Mouse (Mus musculus) neural tube, embryonic 12.5 days (tissue): ENCODE measurements at regions not wholly inside any gene's neighbourhood (a gene's known extent, or its start where the extent isn't known, plus 50 kb on each side); places are given as distances from the start of the nearest gene placed in this dataset.

Source experiments
- ATAC-seq: fragments of 200-750 bp; cut with Nextera tagmentation; 2 replicates; pipeline ENCODE4 v1.8.0; 2017; ENCODE audit warnings: low read depth, mild to moderate bottlenecking, moderate TSS enrichment, moderate library complexity; ENCODE audit not compliant: low FRiP score
- H3K27ac ChIP-seq: fragments of 300-500 bp; sonication (generic); 2 replicates; pipeline ENCODE4 v1.5.1; 2016
- H3K27me3 ChIP-seq: fragments of 300-500 bp; sonication (generic); replicated peaks from 2 replicates; pipeline ENCODE4 v1.6.1; 2016; ENCODE audit warnings: mild to moderate bottlenecking
- H3K36me3 ChIP-seq: fragments of 300-500 bp; sonication (generic); 2 replicates; pipeline ENCODE4 v1.6.1; 2016; ENCODE audit warnings: mild to moderate bottlenecking
- H3K4me1 ChIP-seq: fragments of 300-500 bp; sonication (generic); 2 replicates; pipeline ENCODE4 v1.6.1; 2016
- H3K4me2 ChIP-seq: fragments of 300-500 bp; sonication (generic); replicated peaks from 2 replicates; pipeline ENCODE4 v1.6.1; 2016; ENCODE audit warnings: mild to moderate bottlenecking
- H3K4me3 ChIP-seq: fragments of 300-500 bp; sonication (generic); 2 replicates; pipeline ENCODE4 v1.5.1; 2016
- H3K9ac ChIP-seq: fragments of 300-500 bp; sonication (generic); 2 replicates; pipeline ENCODE4 v1.6.1; 2016; ENCODE audit warnings: mild to moderate bottlenecking
- H3K9me3 ChIP-seq: fragments of 300-500 bp; sonication (generic); 2 replicates; pipeline ENCODE4 v1.6.1; 2016; ENCODE audit warnings: mild to moderate bottlenecking
- WGBS: fragments of 180-500 bp; shearing (Covaris S2); methylation state at CpG from one replicate; pipeline ENCODE4 v1.1.7; 2016; 5-methylcytosine and 5-hydroxymethylcytosine counted together

DNA sequence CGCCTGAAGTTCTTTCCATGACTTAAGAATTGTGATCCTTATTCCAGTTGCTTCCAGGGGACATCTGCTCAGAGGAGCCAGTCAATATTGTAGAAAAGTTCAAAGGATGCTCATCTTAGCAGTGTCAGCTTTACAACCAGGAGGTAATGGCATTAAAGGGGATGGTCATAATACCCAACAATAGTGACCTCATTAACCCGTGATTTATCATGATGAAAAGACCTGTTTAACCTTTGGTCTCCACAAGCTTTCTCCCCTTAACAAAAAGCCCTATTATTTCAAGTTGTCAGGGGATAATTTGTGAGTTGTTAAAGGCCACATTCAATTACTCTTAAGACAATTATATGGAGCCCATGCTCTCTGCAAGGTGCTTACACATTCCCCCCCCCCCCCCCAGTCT is 54.3 kb upstream of the Htatip2 start:
- ATAC-seq: no peak
- H3K9ac ChIP-seq: no peak overlapping the region
- H3K9me3 ChIP-seq: no peaks in the 10 kb centered on the region
- no peak overlapping the region for H3K4me3 ChIP-seq
- H3K36me3 ChIP-seq: no peaks in the 10 kb centered on the region
- WGBS: 2% methylated on average over 2 of the region's 2 CpGs
- peaks cover 8% of the 10 kb centered on the region; the same call in 1 of the 2 replicates for H3K4me1 ChIP-seq
- H3K4me2 ChIP-seq: no peak overlapping the region
- H3K27ac ChIP-seq: no peak overlapping the region
- peaks cover 94% of the 10 kb centered on the region for H3K27me3 ChIP-seq

DNA sequence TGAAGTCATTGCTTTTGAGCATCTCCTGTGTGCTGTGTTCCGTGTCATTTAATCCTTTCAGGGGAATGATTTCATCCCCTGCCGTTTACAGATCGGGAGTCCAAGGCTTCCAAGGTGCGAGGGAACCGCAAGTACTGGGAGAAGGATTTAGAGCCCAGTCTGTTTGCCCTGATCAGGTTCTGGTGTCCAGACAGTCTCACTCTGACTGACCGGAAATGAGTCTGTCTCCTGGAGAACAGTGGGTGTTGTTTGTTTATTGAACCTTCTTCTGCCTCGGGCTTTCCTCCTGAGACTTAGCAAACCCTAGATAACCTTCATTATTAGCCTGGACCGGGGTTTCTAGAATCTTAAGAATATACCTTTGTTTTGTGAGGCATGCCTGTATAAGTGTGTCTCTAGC is 58.2 kb upstream of the Htatip2 start:
- Histone ChIP-seq H3K4me3 (no peak overlapping the region), H3K4me2 (no peak overlapping the region), H3K9ac (no peak overlapping the region), H3K27ac (no peak overlapping the region), H3K36me3 (no peaks in the 10 kb centered on the region), H3K9me3 (no peaks in the 10 kb centered on the region), H3K4me1 (peaks cover 18% of the 10 kb centered on the region; the same call in 1 of the 2 replicates), H3K27me3 (peaks cover 94% of the 10 kb centered on the region)
- WGBS: 27% methylated on average over 8 of the region's 8 CpGs
- ATAC-seq: no peak

DNA sequence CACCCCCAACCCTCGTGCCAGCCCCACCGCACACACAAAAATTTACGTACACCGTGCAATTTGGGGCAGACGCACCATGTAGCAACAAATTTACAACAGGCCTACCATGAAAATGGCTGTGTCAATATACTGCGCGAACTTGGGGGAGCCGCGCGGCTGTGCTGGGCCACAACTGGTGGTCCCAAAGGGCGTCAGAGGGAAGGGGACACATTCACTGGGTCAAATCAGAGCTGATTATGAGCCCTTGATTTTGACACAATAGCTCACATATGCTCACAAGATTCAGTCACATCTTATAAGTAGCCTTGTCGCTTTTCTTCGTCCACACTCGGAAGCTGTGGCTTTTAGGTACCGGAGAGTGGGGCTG is 58.9 kb upstream of the Htatip2 start:
- WGBS: 31% methylated on average over 15 of the region's 15 CpGs
- no peak for ATAC-seq
- Histone ChIP-seq H3K4me3 (no peak overlapping the region), H3K4me2 (no peak overlapping the region), H3K36me3 (no peaks in the 10 kb centered on the region), H3K9ac (no peak overlapping the region), H3K27ac (no peak overlapping the region), H3K27me3 (peaks cover 93% of the 10 kb centered on the region), H3K9me3 (no peaks in the 10 kb centered on the region), H3K4me1 (peaks cover 16% of the 10 kb centered on the region; the same call in 1 of the 2 replicates)

DNA sequence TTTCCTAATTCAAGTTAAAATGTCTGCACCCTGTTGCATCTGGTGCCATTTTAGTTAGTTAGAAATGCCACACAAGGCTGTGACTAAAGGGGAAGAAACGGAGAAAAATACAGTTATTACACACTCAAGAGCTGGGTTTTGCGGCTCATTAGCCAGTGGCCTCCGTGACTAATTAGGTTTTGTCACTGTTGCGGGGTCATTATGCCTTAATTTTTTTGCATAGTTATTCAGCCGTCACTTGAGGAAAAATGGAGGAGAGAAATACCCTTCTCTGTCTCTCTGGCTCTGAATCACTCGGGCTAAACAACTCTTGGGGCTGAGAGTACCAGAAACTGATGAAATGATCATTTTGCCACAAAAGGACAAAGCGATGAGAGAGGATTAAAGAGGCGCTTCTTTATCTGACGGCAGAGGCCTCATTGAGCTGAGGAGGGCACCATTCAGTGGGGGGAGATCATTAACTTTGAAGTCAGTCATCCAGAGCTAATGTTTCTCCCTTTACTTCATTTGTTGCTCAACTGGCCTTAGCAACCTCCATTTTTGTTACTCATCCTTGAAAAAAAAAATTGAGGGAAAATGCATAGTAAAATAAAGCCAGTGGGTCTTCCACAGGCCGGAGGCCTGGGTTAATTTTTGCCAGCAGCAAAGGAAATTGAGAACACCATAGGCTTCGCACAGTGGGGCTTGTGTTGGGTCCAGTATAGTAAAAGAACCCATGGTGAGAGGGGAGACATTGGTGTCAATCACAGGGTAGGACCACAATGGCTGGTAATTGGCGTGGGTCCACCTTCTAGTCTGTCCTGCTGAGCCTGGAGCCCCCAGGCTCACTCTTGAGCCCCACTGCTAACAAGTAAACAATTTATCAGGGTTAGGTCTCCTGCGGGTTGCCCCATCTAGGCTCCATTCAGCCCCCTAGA is 59.5 kb upstream of the Htatip2 start:
- Histone ChIP-seq H3K4me3 (no peak overlapping the region), H3K27ac (no peak overlapping the region), H3K4me2 (no peak overlapping the region), H3K9ac (no peak overlapping the region), H3K4me1 (peaks cover 14% of the 10 kb centered on the region; the same call in 1 of the 2 replicates), H3K27me3 (peaks cover 92% of the 10 kb centered on the region), H3K9me3 (no peaks in the 10 kb centered on the region), H3K36me3 (no peaks in the 10 kb centered on the region)
- 13% methylated on average over 13 of the region's 13 CpGs for WGBS
- ATAC-seq: peak; percentile 74

DNA sequence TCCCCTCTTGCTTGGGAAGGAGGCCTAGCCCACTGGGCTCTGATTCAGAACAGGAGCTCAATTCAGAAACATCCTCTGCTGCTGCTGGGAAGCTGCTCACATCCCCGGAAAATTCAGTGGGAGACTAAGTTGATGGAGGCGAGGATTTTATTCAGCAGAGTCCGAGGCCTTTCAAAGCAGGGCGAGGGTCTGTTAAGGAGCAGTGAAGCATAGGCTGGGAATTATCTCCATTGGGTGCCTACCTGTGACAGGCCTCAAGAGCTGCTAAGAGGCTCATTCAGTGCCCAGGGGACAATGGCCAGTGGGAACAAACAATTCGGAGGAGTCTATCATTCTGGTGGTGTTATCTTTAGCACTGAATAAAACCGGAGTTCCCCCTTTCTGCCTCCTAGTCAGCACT is 59.6 kb upstream of the Dbx1 start:
- H3K27me3 ChIP-seq: peaks cover 92% of the 10 kb centered on the region
- H3K4me1 ChIP-seq: peaks cover 14% of the 10 kb centered on the region; the same call in 1 of the 2 replicates
- no peaks in the 10 kb centered on the region for H3K9me3 ChIP-seq
- no peak overlapping the region for H3K9ac ChIP-seq
- H3K4me3 ChIP-seq: no peak overlapping the region
- no peak for ATAC-seq
- no peak overlapping the region for H3K27ac ChIP-seq
- no peaks in the 10 kb centered on the region for H3K36me3 ChIP-seq
- H3K4me2 ChIP-seq: no peak overlapping the region
- 9% methylated on average over 6 of the region's 6 CpGs for WGBS

DNA sequence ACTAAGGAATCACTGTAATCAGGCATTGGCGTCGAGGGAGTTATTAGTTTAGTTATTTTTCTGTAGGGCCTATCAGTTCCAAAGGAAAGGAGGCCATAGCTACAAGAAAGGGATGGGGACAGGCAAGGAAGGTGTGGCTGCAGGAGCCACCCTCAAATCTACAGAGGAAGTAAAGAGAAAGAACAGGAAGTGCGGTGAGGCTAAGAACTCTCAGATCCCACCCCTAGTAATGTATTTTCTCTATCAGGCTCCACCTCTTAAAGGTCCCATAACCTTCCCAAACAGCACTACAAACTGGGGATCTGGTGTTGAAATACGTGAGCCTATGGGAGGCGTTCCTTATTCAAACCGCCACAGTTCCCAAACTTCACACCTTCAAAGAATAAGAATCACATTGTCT is 52.9 kb upstream of the Dbx1 start:
- no peak overlapping the region for H3K27ac ChIP-seq
- H3K27me3 ChIP-seq: peaks cover 93% of the 10 kb centered on the region
- 36% methylated on average over 6 of the region's 6 CpGs for WGBS
- ATAC-seq: no peak
- H3K4me1 ChIP-seq: 0 out of 2 replicates have a peak, but pooled peaks cover 5% of the 10 kb centered on the region
- no peaks in the 10 kb centered on the region for H3K9me3 ChIP-seq
- H3K36me3 ChIP-seq: no peaks in the 10 kb centered on the region
- no peak overlapping the region for H3K9ac ChIP-seq
- no peak overlapping the region for H3K4me2 ChIP-seq
- H3K4me3 ChIP-seq: no peak overlapping the region

DNA sequence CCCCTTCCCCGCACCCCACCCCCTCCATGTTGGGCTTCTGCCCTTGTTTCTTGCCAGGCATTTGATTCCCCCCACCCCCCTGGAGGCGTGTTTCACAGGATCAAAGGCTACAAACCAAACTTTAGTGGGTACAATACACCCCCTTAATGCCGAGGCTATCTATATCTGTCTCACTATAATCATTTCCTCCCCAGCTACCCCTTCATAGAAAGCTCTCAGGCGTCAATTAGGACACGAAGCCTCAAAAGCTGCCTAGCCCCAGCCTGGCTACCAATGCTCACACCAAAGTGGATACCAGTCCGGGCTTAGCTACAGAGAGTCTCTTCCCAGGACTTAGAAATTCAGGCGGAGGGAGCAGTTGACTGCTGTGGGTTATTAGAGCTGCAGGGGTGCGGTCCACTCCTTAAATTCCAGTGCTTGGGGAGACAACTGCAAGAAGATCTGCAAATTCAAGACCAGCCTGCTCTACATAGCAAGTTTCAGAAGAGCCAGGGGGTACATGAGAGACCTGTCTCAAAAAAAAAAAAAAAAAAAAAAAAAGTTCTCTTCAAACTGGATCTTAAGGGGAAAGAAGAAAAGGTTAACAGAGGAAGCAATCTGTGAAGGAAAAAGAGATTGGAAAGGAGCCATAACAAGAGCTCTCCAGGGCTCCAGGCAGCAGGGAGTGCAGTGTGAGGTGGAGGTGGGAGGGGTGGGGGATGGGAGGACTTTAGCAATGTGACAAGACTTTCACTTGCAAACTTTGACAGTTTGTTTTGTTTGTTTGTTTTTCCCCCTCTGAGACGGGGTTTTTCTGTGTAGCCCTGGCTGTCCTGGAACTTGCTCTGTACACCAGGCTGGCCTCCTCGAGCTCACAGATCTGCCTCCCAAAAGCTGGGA is 52.1 kb upstream of the Dbx1 start:
- Histone ChIP-seq H3K4me1 (0 out of 2 replicates have a peak, but pooled peaks cover 5% of the 10 kb centered on the region), H3K4me2 (peak overlapping the region; percentile 24; the same call in 1 of the 2 replicates), H3K9me3 (no peaks in the 10 kb centered on the region), H3K27ac (no peak overlapping the region), H3K9ac (no peak overlapping the region), H3K27me3 (peaks cover 93% of the 10 kb centered on the region), H3K4me3 (no peak overlapping the region), H3K36me3 (no peaks in the 10 kb centered on the region)
- ATAC-seq: no peak
- 3% methylated on average over 10 of the region's 10 CpGs for WGBS

DNA sequence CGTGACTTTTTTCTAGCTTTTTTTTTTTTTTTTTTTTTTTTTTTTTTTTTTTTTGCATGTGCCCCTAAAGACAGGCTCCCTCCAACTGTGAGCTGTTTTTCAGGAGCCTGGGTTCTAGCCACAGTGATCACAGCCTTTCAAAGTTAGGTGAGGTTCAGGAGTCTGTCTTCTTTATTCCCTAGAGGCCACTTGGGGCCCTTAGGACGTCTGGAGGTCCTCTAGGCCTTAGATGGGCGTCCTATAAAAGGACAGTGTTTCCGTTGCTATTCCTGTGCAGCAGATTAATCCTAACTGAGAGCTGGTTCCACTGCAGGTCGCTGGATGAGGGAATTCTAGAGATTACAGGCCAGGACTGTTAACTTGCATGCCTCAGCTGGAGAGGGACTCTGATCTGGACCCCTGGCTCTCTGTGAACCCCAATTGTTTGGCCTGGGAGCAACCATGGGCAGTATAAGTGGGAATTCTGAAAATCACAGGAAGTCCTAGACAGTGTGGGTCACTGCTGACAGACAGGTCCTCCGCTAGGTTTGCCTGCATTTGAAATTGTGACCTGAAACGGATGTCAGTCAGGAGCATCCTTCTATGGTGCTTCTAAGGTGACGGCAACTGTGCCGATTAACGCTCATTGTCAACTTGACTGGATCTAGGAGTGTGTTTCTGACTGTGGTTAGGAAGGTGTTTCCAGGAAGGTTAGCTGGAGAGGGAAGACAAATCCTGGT is 51.2 kb upstream of the Dbx1 start:
- Histone ChIP-seq H3K27me3 (peaks cover 92% of the 10 kb centered on the region), H3K27ac (no peak overlapping the region), H3K4me1 (0 out of 2 replicates have a peak, but pooled peaks cover 5% of the 10 kb centered on the region), H3K9ac (no peak overlapping the region), H3K9me3 (no peaks in the 10 kb centered on the region), H3K36me3 (no peaks in the 10 kb centered on the region), H3K4me3 (no peak overlapping the region), H3K4me2 (peak overlapping the region; percentile 24; the same call in 1 of the 2 replicates)
- ATAC-seq: no peak
- 12% methylated on average over 10 of the region's 10 CpGs for WGBS

DNA sequence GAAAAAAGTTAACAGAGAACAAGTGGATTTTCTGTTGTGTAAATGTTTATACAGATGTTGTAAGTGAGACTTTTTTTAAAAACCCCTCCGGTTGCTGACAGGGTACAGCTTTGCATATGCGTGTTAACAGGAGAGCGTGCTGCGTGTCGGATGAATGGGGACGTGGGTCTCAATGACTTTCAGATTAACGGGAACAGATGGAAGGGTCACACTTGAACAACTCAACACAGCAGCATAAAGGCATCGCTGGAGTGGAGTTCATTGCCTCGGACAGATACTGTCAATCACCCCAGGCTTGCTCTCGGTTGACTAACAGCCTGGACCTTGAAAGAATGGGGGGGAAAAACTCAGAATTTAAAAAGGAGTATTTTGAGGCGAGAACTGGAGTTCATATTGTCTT is 50.3 kb upstream of the Dbx1 start:
- 0 out of 2 replicates have a peak, but pooled peaks have one; percentile 21 for ATAC-seq
- Histone ChIP-seq H3K4me2 (no peak overlapping the region), H3K9me3 (no peaks in the 10 kb centered on the region), H3K36me3 (no peaks in the 10 kb centered on the region), H3K4me3 (no peak overlapping the region), H3K4me1 (0 out of 2 replicates have a peak, but pooled peaks cover 5% of the 10 kb centered on the region), H3K27ac (no peak overlapping the region), H3K9ac (no peak overlapping the region), H3K27me3 (peaks cover 92% of the 10 kb centered on the region)
- WGBS: 15% methylated on average over 11 of the region's 11 CpGs
